Mouse (Mus musculus) MEL (cell line): ENCODE measurements around the gene Gm20481. TPM values are rescaled to one million over a fixed set of nuclear protein-coding genes. Genes with fewer than 3 reads are reported as not detected.

Source experiments
- DNase-seq: peaks from one replicate; pipeline ENCODE4 v3.0.0; 2011; ENCODE audit warnings: low read depth, low spot score
- H3K27ac ChIP-seq: 2 replicates; pipeline ENCODE4 v1.5.1; 2012; ENCODE audit warnings: low read depth, mild to moderate bottlenecking, control low read depth, low read length, moderate library complexity; ENCODE audit not compliant: control insufficient read depth
- H3K27me3 ChIP-seq, 2 experiments: fragments of 150-350 bp in 1 of 2; sonication (generic) in 1 of 2; 2 replicates each; pipeline ENCODE4 v1.6.1; 2012; ENCODE audit warnings: low read length in 2 of 2, mild to moderate bottlenecking in 2 of 2, improper control_type of control experiment in 1 of 2, moderate library complexity in 1 of 2; ENCODE audit not compliant: insufficient read depth in 2 of 2, control insufficient read depth in 1 of 2
- H3K36me3 ChIP-seq, 2 experiments: 2 replicates each; pipeline ENCODE4 v1.6.1; 2012 to 2014; ENCODE audit warnings: low read length in 2 of 2, improper control_type of control experiment in 1 of 2, inconsistent platforms in 1 of 2, mild to moderate bottlenecking in 1 of 2; ENCODE audit not compliant: insufficient read depth in 2 of 2, control insufficient read depth in 1 of 2
- H3K4me1 ChIP-seq, 2 experiments: fragments of 150-350 bp in 1 of 2; sonication (generic) in 1 of 2; 2 replicates each; pipeline ENCODE4 v1.6.1; 2012; ENCODE audit warnings: low read length in 2 of 2, improper control_type of control experiment in 1 of 2, mild to moderate bottlenecking in 1 of 2; ENCODE audit not compliant: insufficient read depth in 2 of 2, control insufficient read depth in 1 of 2
- H3K4me3 ChIP-seq, 2 experiments: fragments of 150-350 bp in 1 of 2; sonication (generic) in 1 of 2; 2 replicates each; pipeline ENCODE4 v1.5.1; 2012; ENCODE audit warnings: low read depth in 2 of 2, low read length in 2 of 2, mild to moderate bottlenecking in 2 of 2, moderate library complexity in 2 of 2, control low read depth in 1 of 2, improper control_type of control experiment in 1 of 2; ENCODE audit not compliant: control insufficient read depth in 1 of 2, insufficient read depth in 1 of 2
- H3K79me2 ChIP-seq: 2 replicates; pipeline ENCODE4 v1.6.1; 2012; ENCODE audit warnings: mild to moderate bottlenecking, low read length, moderate library complexity; ENCODE audit not compliant: control insufficient read depth, poor library complexity, insufficient read depth
- H3K9ac ChIP-seq: 2 replicates; pipeline ENCODE4 v1.6.1; 2012; ENCODE audit warnings: low read depth, mild to moderate bottlenecking, control low read depth, low read length, moderate library complexity; ENCODE audit not compliant: control insufficient read depth, poor library complexity, severe bottlenecking
- H3K9me3 ChIP-seq: fragments of 150-350 bp; sonication (generic); replicated peaks from 2 replicates; pipeline ENCODE4 v1.6.1; 2012; ENCODE audit warnings: mild to moderate bottlenecking, low read length, improper control_type of control experiment, moderate library complexity; ENCODE audit not compliant: insufficient read depth
- BHLHE40 ChIP-seq: IDR thresholded peaks from 2 replicates; pipeline ENCODE4 v1.6.1; 2012; ENCODE audit warnings: low read depth, mild to moderate bottlenecking, inconsistent platforms, low read length, improper control_type of control experiment, borderline replicate concordance
- CHD1 ChIP-seq: IDR thresholded peaks from 2 replicates; pipeline ENCODE4 v1.6.1; 2012; ENCODE audit warnings: low read depth, mild to moderate bottlenecking, inconsistent platforms, low read length, improper control_type of control experiment
- CHD2 ChIP-seq: IDR thresholded peaks from 2 replicates; pipeline ENCODE4 v1.6.1; 2011; ENCODE audit warnings: low read length, improper control_type of control experiment
- E2F4 ChIP-seq: IDR thresholded peaks from 2 replicates; pipeline ENCODE4 v1.6.1; 2011; ENCODE audit warnings: low read depth, low read length, improper control_type of control experiment, borderline replicate concordance
- ELF1 ChIP-seq: IDR thresholded peaks from 2 replicates; pipeline ENCODE4 v1.6.1; 2014; ENCODE audit warnings: low read depth, mild to moderate bottlenecking, inconsistent platforms, low read length, improper control_type of control experiment, moderate library complexity
- GABPA ChIP-seq: IDR thresholded peaks from 2 replicates; pipeline ENCODE4 v1.6.1; 2012; ENCODE audit warnings: low read depth, mild to moderate bottlenecking, inconsistent platforms, low read length, improper control_type of control experiment, moderate library complexity
- HCFC1 ChIP-seq: IDR thresholded peaks from 2 replicates; pipeline ENCODE4 v1.6.1; 2012; ENCODE audit warnings: low read depth, mild to moderate bottlenecking, inconsistent platforms, low read length, improper control_type of control experiment, moderate library complexity
- KAT2A ChIP-seq: conservative IDR thresholded peaks from 2 replicates; pipeline ENCODE4 v1.6.1; 2012; ENCODE audit warnings: low read depth, low read length, improper control_type of control experiment, inconsistent platforms
- MAFK ChIP-seq: IDR thresholded peaks from 2 replicates; pipeline ENCODE4 v1.6.1; 2011; ENCODE audit warnings: low read depth, mild to moderate bottlenecking, low read length, improper control_type of control experiment, borderline replicate concordance
- MAX ChIP-seq: IDR thresholded peaks from 2 replicates; pipeline ENCODE4 v1.6.1; 2011; ENCODE audit warnings: low read length, improper control_type of control experiment
- MAZ ChIP-seq: IDR thresholded peaks from 2 replicates; pipeline ENCODE4 v1.6.1; 2012; ENCODE audit warnings: low read depth, mild to moderate bottlenecking, inconsistent platforms, low read length, improper control_type of control experiment
- MYB ChIP-seq: IDR thresholded peaks from 2 replicates; pipeline ENCODE4 v1.6.1; 2011; ENCODE audit warnings: mild to moderate bottlenecking, low read depth, low read length, improper control_type of control experiment
- POLR2AphosphoS2 ChIP-seq: IDR thresholded peaks from 2 replicates; pipeline ENCODE4 v1.6.1; 2011; ENCODE audit warnings: low read length, improper control_type of control experiment
- RCOR1 ChIP-seq: IDR thresholded peaks from 2 replicates; pipeline ENCODE4 v1.6.1; 2012; ENCODE audit warnings: low read depth, mild to moderate bottlenecking, inconsistent platforms, low read length, improper control_type of control experiment
- SIN3A ChIP-seq: IDR thresholded peaks from 2 replicates; pipeline ENCODE4 v1.6.1; 2012; ENCODE audit warnings: low read length, improper control_type of control experiment, inconsistent platforms
- SMC3 ChIP-seq: IDR thresholded peaks from 2 replicates; pipeline ENCODE4 v1.6.1; 2011; ENCODE audit warnings: low read depth, low read length, improper control_type of control experiment
- TAL1 ChIP-seq: IDR thresholded peaks from 2 replicates; pipeline ENCODE4 v1.6.1; 2012; ENCODE audit warnings: mild to moderate bottlenecking, inconsistent platforms, low read length, moderate library complexity, mixed read lengths
- TBP ChIP-seq: IDR thresholded peaks from 2 replicates; pipeline ENCODE4 v1.8.0; 2011; ENCODE audit warnings: low read depth, low read length, improper control_type of control experiment
- TCF12 ChIP-seq: IDR thresholded peaks from 2 replicates; pipeline ENCODE4 v1.6.1; 2014; ENCODE audit warnings: low read depth, mild to moderate bottlenecking, inconsistent platforms, low read length, improper control_type of control experiment, moderate library complexity
- USF1 ChIP-seq: IDR thresholded peaks from 2 replicates; pipeline ENCODE4 v1.6.1; 2014; ENCODE audit warnings: low read depth, mild to moderate bottlenecking, inconsistent platforms, low read length, improper control_type of control experiment, moderate library complexity
- USF2 ChIP-seq, 2 experiments: IDR thresholded peaks; 2 replicates each; pipeline ENCODE4 v1.6.1; 2011 to 2012; ENCODE audit warnings: improper control_type of control experiment in 2 of 2, low read length in 2 of 2, borderline replicate concordance in 1 of 2, inconsistent platforms in 1 of 2, low read depth in 1 of 2, mild to moderate bottlenecking in 1 of 2; ENCODE audit not compliant: insufficient read depth in 1 of 2
- ZC3H11A ChIP-seq: IDR thresholded peaks from 2 replicates; pipeline ENCODE4 v1.6.1; 2012; ENCODE audit warnings: low read depth, mild to moderate bottlenecking, inconsistent platforms, low read length, improper control_type of control experiment
- ZKSCAN1 ChIP-seq: IDR thresholded peaks from 2 replicates; pipeline ENCODE4 v1.6.1; 2012; ENCODE audit warnings: low read depth, mild to moderate bottlenecking, inconsistent platforms, low read length, improper control_type of control experiment, moderate library complexity
- ZMIZ1 ChIP-seq: IDR thresholded peaks from 2 replicates; pipeline ENCODE4 v1.6.1; 2012; ENCODE audit warnings: low read depth, mild to moderate bottlenecking, inconsistent platforms, low read length, improper control_type of control experiment, moderate library complexity
- ZNF384 ChIP-seq: IDR thresholded peaks from 2 replicates; pipeline ENCODE4 v1.6.1; 2012; ENCODE audit warnings: low read depth, mild to moderate bottlenecking, inconsistent platforms, low read length, improper control_type of control experiment
- polyA plus RNA-seq, 2 experiments: library from polyadenylated mRNA; stranded (reverse) in 1 of 2; unstranded in 1 of 2; fragments of >175 nt in 1 of 2; fragments of >200 nt in 1 of 2; gene quantifications; 2 replicates each; pipeline versions ENCODE4 v1.2.1 to v1.2.4; 2012; ENCODE audit warnings: low replicate concordance in 2 of 2, low read depth in 1 of 2; ENCODE audit not compliant: insufficient read length in 2 of 2, insufficient read depth in 1 of 2, missing spikeins in 1 of 2
- total RNA-seq: library from RNA; depleted of rRNA; stranded (reverse); fragments of 300-350 nt; gene quantifications from 2 replicates; pipeline ENCODE4 v1.2.3, GENCODE M21; 2012

Gm20481 gene
- total and polyA plus RNA-seq, 3 experiments = not detected

GRCm38 (mm10) chr17:35002153-35002865 is 32.6 kb downstream of the Gm20481 start (continued):
- TF ChIP-seq ZMIZ1 = peak; percentile 56; the same call in 1 of the 2 replicates
- TF ChIP-seq RCOR1 = no peak
- TF ChIP-seq CHD2 = no peak
- no peak for TF ChIP-seq HCFC1
- no peak for TF ChIP-seq BHLHE40
- no peak for TF ChIP-seq MAX
- no peak for TF ChIP-seq E2F4
- TF ChIP-seq POLR2AphosphoS2 = no peak; the same call in 1 of the 2 replicates
- no peak; the same call in 1 of the 2 replicates for TF ChIP-seq SIN3A
- no peak for TF ChIP-seq SMC3
- peak; percentile 21; the same call in 1 of the 2 replicates for TF ChIP-seq TAL1
- TF ChIP-seq, all 39 proteins: peak for 11

GRCm38 (mm10) chr17:35003022-35003838 is 33.5 kb downstream of the Gm20481 start:
- peak overlapping the region; percentile 100 for H3K9ac ChIP-seq
- DNase-seq = peak; percentile 37
- peak overlapping the region; percentile 64 to 89 for H3K4me3 ChIP-seq
- no peaks in the 10 kb centered on the region for H3K27me3 ChIP-seq
- H3K79me2 ChIP-seq = peaks cover 68% of the 10 kb centered on the region
- TF ChIP-seq CHD1 (0 out of 2 replicates have a peak, but pooled peaks have one; percentile 74), TBP (no peak)
- peaks cover 0 to 7% of the 10 kb centered on the region in 2 experiments; a peak in 3 of 4 replicates for H3K36me3 ChIP-seq
- peak overlapping the region; percentile 99 for H3K27ac ChIP-seq
- no peaks in the 10 kb centered on the region for H3K9me3 ChIP-seq
- peaks cover 0 to 13% of the 10 kb centered on the region in 2 experiments; a peak in 2 of 4 replicates for H3K4me1 ChIP-seq

GRCm38 (mm10) chr17:35004075-35004717 is 34.5 kb downstream of the Gm20481 start:
- H3K4me1 ChIP-seq = peaks cover 0 to 13% of the 10 kb centered on the region in 2 experiments; a peak in 2 of 4 replicates
- H3K9me3 ChIP-seq = no peaks in the 10 kb centered on the region
- H3K4me3 ChIP-seq = no peak overlapping the region
- H3K27ac ChIP-seq = 0 out of 2 replicates have a peak overlapping the region, but pooled peaks have one; percentile 22
- DNase-seq = no peak
- H3K27me3 ChIP-seq = no peaks in the 10 kb centered on the region
- H3K36me3 ChIP-seq = peaks cover 2 to 7% of the 10 kb centered on the region in 2 experiments; a peak in 3 of 4 replicates
- peaks cover 59% of the 10 kb centered on the region for H3K79me2 ChIP-seq
- H3K9ac ChIP-seq = peak overlapping the region; percentile 100
- TF ChIP-seq GABPA (no peak), ZC3H11A (no peak), TCF12 (no peak), ELF1 (no peak), TBP (no peak), SMC3 (no peak), CHD1 (no peak), MAZ (no peak), MAFK (no peak), MYB (no peak), USF1 (no peak), MAX (no peak), KAT2A (no peak), ZKSCAN1 (no peak), USF2 (IDR thresholded peaks at IDR 0.05; ENCODE audit: borderline replicate concordance in 1 of 2, insufficient read depth in 1 of 2, low read depth in 1 of 2, low read length in 2 of 2) (no peak), POLR2AphosphoS2 (no peak), ZNF384 (no peak)
